Mouse (Mus musculus) G1E (cell line): ENCODE measurements around the gene Tnik.

ENCODE experiments used
- CTCF ChIP-seq: IDR thresholded peaks from 2 replicates; pipeline ENCODE4 v1.5.1; 2012; ENCODE audit warnings: low read depth, low read length, inconsistent platforms, mixed read lengths
- GATA1 ChIP-seq: IDR thresholded peaks from 2 replicates; pipeline ENCODE4 v1.6.1; 2012; ENCODE audit warnings: borderline replicate concordance, low read length, inconsistent platforms, mixed read lengths
- POLR2AphosphoS5 ChIP-seq: IDR thresholded peaks from 2 replicates; pipeline ENCODE4 v1.6.1; 2012; ENCODE audit warnings: low read depth, low read length, inconsistent platforms; ENCODE audit not compliant: insufficient replicate concordance

DNA sequence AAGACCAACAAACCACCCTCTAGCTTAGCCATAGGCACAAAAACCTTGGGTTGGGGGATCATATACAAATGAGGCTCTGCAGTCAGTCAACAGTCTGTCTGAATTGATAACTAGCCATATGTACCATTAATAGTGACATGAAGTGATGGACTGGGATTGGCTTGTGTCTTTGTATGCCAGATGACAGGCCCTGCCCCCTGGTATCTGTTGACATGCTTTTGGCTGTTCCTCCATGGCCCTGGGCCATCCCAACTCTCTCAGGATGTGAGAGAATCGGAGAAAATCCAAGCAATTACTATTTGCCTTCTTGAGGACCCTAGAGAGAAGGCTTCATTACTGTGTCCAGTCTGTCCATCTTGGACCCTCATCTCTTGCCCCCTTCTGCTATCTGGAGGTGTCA, 82.4 kb downstream of the Tnik start:
- TF ChIP-seq CTCF (no peak), GATA1 (no peak), POLR2AphosphoS5 (no peak)
